Mouse (Mus musculus) lung, embryonic 15.5 days (tissue): Measurements from ENCODE around the gene 3110040N11Rik. TPM values are rescaled to one million over a fixed set of nuclear protein-coding genes. Genes with fewer than 3 reads are reported as not detected.

Experiments
- ATAC-seq: fragments of 200-750 bp; cut with Nextera tagmentation; 2 replicates; pipeline ENCODE4 v1.8.0; 2017; ENCODE audit warnings: moderate number of reproducible peaks, borderline replicate concordance; ENCODE audit not compliant: low FRiP score, low TSS enrichment; ENCODE audit errors: extremely low read depth
- H3K27ac ChIP-seq: fragments of 300-500 bp; sonication (generic); 2 replicates; pipeline ENCODE4 v1.5.1; 2015; ENCODE audit warnings: moderate library complexity, mild to moderate bottlenecking, inconsistent platforms
- H3K27me3 ChIP-seq: fragments of 300-500 bp; sonication (generic); 2 replicates; pipeline ENCODE4 v1.6.1; 2015; ENCODE audit warnings: inconsistent platforms
- H3K36me3 ChIP-seq: fragments of 300-500 bp; sonication (generic); 2 replicates; pipeline ENCODE4 v1.6.1; 2015; ENCODE audit warnings: inconsistent platforms
- H3K4me1 ChIP-seq: fragments of 300-500 bp; sonication (generic); 2 replicates; pipeline ENCODE4 v1.6.1; 2015; ENCODE audit warnings: inconsistent platforms
- H3K4me2 ChIP-seq: fragments of 300-500 bp; sonication (generic); 2 replicates; pipeline ENCODE4 v1.6.1; 2015; ENCODE audit warnings: inconsistent platforms, mild to moderate bottlenecking, moderate library complexity
- H3K4me3 ChIP-seq: fragments of 300-500 bp; sonication (generic); 2 replicates; pipeline ENCODE4 v1.5.1; 2015; ENCODE audit warnings: mild to moderate bottlenecking, inconsistent platforms
- H3K9ac ChIP-seq: fragments of 300-500 bp; sonication (generic); 2 replicates; pipeline ENCODE4 v1.6.1; 2015; ENCODE audit warnings: inconsistent platforms
- H3K9me3 ChIP-seq: fragments of 300-500 bp; sonication (generic); 2 replicates; pipeline ENCODE4 v1.6.1; 2016; ENCODE audit warnings: inconsistent platforms
- WGBS: fragments of 180-500 bp; shearing (Covaris S2); methylation state at CpG from one replicate; pipeline ENCODE4 v1.1.7; 2015; 5-methylcytosine and 5-hydroxymethylcytosine counted together
- polyA plus RNA-seq: library from polyadenylated mRNA; unstranded; fragments of >200 nt; fragmentation: Nextera tagmentation; extraction: Ambion mirVana; gene quantifications from 2 replicates; pipeline ENCODE4 v1.2.1, GENCODE M21; 2015

3110040N11Rik gene
- polyA plus RNA-seq, 1 experiment from 2014 or later: 52.7 TPM

DNA sequence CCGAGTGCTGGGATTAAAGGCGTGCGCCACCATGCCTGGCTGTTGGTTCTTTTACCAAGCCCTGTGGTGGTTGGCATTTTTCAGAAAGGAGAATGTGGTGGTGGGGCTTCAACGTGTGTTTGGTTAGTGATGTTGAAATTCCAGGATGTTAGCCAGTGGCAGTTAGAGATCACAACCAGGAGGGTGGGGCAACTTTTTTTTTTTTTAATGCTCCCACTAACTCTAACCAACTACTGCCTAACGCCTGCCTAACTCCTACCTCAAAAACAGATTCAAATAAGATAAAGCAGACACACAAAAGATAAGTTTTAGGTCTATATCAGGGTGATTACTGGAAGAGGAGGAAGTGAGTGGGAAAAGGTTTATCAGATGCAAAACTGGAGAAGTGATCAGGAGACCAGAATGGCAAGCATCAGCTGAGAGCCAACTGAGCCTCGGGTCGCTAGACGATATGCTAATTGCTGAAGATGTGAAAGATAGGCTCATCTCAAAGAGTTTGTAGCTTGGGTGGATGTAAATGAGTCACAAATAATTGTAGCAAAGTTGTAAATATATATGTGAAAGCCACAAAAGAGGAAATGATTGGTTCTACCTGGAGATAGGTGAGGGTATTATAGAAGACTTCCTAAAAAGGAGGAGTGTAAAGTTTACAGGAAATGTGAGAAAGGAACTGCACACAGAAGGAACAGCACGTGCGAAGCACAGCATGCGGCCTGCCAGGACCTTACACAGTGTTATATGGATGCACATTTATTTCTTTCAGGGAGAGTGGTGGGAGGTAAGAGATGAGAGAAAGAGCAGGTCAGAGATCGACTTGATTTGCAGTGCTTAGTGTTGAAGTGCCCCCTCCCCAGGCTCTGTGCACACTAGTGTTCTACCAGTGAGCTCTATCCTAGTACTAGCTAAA lies 56.8 kb downstream of the 3110040N11Rik start:
- Histone ChIP-seq H3K9ac (no peak overlapping the region), H3K4me2 (no peak overlapping the region), H3K27ac (no peak overlapping the region), H3K9me3 (no peaks in the 10 kb centered on the region), H3K36me3 (no peaks in the 10 kb centered on the region), H3K4me1 (no peaks in the 10 kb centered on the region), H3K27me3 (no peaks in the 10 kb centered on the region), H3K4me3 (no peak overlapping the region)
- WGBS: 77% methylated on average over 12 of the region's 12 CpGs
- no peak for ATAC-seq

Other genes with a start within 250 kb of the 3110040N11Rik start
- gene Fsd2, start 222.5 kb downstream of the 3110040N11Rik start, polyA plus RNA-seq: 1.6 and 1.8 TPM in 2 replicates
- gene Whamm, start 218.2 kb downstream of the 3110040N11Rik start, polyA plus RNA-seq: 4.9 and 5.6 TPM in 2 replicates
- gene Homer2, start 82.0 kb downstream of the 3110040N11Rik start, polyA plus RNA-seq: 41.1 and 45.3 TPM in 2 replicates
- 134 and 139 TPM in 2 replicates for gene Ramac, start 26.6 kb downstream of the 3110040N11Rik start, polyA plus RNA-seq
- gene Btbd1, start 40.0 kb upstream of the 3110040N11Rik start, polyA plus RNA-seq: 64.6 and 68.4 TPM in 2 replicates
- not detected in 2 replicates for gene Gm10160, start 66.3 kb upstream of the 3110040N11Rik start, polyA plus RNA-seq
- gene Tm6sf1, start 69.5 kb upstream of the 3110040N11Rik start, polyA plus RNA-seq: 14.7 and 18.0 TPM in 2 replicates
- 8.7 and 9.1 TPM in 2 replicates for gene Hdgfl3, start 145.0 kb upstream of the 3110040N11Rik start, polyA plus RNA-seq
- gene Bnc1, start 202.8 kb upstream of the 3110040N11Rik start, polyA plus RNA-seq: 1.5 and 1.7 TPM in 2 replicates